Comparison of ENCODE assay signal across 11 mouse cellular contexts in genomic region chr2:164455421-164456190, GRCm38 (mm10). TPM values are rescaled to one million over a fixed set of nuclear protein-coding genes. Genes with fewer than 3 reads are reported as not detected.
DNase-seq lines count a peak whose midpoint lies in the region; ATAC-seq lines count a peak whose summit lies in the region.
"Had no signal": no experiment of that assay in that cellular context is flagged by ENCODE, and none has a peak within 500 bp of the region (broad histone marks: within the 10 kb centered on the region; RNA-seq: fewer than 3 reads in every experiment).

No protein-coding gene starts in this region.

- intact Hi-C loops in heart, postnatal 10 days (cut with DNase I) = loop anchor here (2.0 kb wide), 1 partner anchor 39 kb away; no protein-coding TSS in a partner anchor

- ATAC-seq in megakaryocyte-erythroid progenitor cell, adult 5-6 weeks (replicated peaks; ENCODE audit: low FRiP score, low TSS enrichment, poor library complexity, severe bottlenecking) = no peak
- ATAC-seq: forebrain, embryonic 13.5 days; midbrain, embryonic 15.5 days had no signal

- DNase-seq in adrenal gland, postnatal 10 days = peak; percentile 69
- DNase-seq in adrenal gland, postnatal 4 days (ENCODE audit: low spot score in 2 of 2) = no peak
- DNase-seq in R1 (ENCODE audit: low read depth, low spot score) = peak; percentile 92
- DNase-seq in heart, postnatal 10 days = peak; percentile 59 to 63
- peak; percentile 67 for DNase-seq in lung, postnatal 14 days
- DNase-seq in cerebellum, adult 9-11 months = no peak
- DNase-seq in spleen, postnatal 14 days (ENCODE audit: low spot score in 2 of 2) = no peak

RNA-seq across cellular contexts. Expression of gene Sys1, which starts 1.2 kb away (rescaled TPM):
- total RNA-seq in adrenal gland, postnatal 10 days (2021) = 10 to 100 TPM; 31.7 to 34.5 TPM
- total RNA-seq in adrenal gland, postnatal 4 days (2021) = 10 to 100 TPM; 34.7 to 35.0 TPM
- total RNA-seq in heart, postnatal 10 days (2021) = 10 to 100 TPM; 21.3 to 25.1 TPM
- 25.7 and 26.7 TPM in 2 replicates for total RNA-seq in megakaryocyte-erythroid progenitor cell, adult 5-6 weeks (2014; fragmentation: Nextera tagmentation)
- total RNA-seq in megakaryocyte-erythroid progenitor cell, adult 5-6 weeks (2017) = 10.9 and 16.0 TPM in 2 replicates

RNA-seq across cellular contexts. Expression of gene Gm20458, which starts 5.2 kb away (rescaled TPM):
- 1 to 10 TPM; 2.5 to 4.8 TPM for total RNA-seq in adrenal gland, postnatal 10 days (2021)
- 1 to 10 TPM in 1 of 2 experiments, under 1 TPM in 1; 0.48 to 3.0 TPM for total RNA-seq in adrenal gland, postnatal 4 days (2021)
- 1 to 10 TPM; 5.5 to 7.4 TPM for total RNA-seq in heart, postnatal 10 days (2021)
- total RNA-seq in megakaryocyte-erythroid progenitor cell, adult 5-6 weeks (2014; fragmentation: Nextera tagmentation) = not detected in 2 replicates
- total RNA-seq in megakaryocyte-erythroid progenitor cell, adult 5-6 weeks (2017) = not detected in 2 replicates

RNA-seq across cellular contexts. Expression of gene Sdc4, which starts 11.9 kb away (rescaled TPM):
- 100 to 1,000 TPM; 101 to 246 TPM for total RNA-seq in adrenal gland, postnatal 10 days (2021)
- 10 to 100 TPM; 75.2 to 93.9 TPM for total RNA-seq in adrenal gland, postnatal 4 days (2021)
- 10 to 100 TPM; 24.3 to 39.3 TPM for total RNA-seq in heart, postnatal 10 days (2021)
- 1.0 and 5.3 TPM in 2 replicates for total RNA-seq in megakaryocyte-erythroid progenitor cell, adult 5-6 weeks (2014; fragmentation: Nextera tagmentation)
- 0.23 and 1.3 TPM in 2 replicates for total RNA-seq in megakaryocyte-erythroid progenitor cell, adult 5-6 weeks (2017)

RNA-seq across cellular contexts. Expression of gene Trp53tg5, which starts 17.9 kb away (rescaled TPM):
- total RNA-seq in adrenal gland, postnatal 10 days (2021) = not detected
- total RNA-seq in adrenal gland, postnatal 4 days (2021) = not detected
- total RNA-seq in heart, postnatal 10 days (2021) = not detected
- total RNA-seq in megakaryocyte-erythroid progenitor cell, adult 5-6 weeks (2014; fragmentation: Nextera tagmentation) = not detected in 2 replicates
- total RNA-seq in megakaryocyte-erythroid progenitor cell, adult 5-6 weeks (2017) = not detected in 2 replicates
- total RNA-seq: layer of hippocampus, postnatal 36 days had no signal

RNA-seq across cellular contexts. Expression of gene Dbndd2, which starts 30.3 kb away (rescaled TPM):
- 10 to 100 TPM; 13.1 to 20.5 TPM for total RNA-seq in adrenal gland, postnatal 10 days (2021)
- total RNA-seq in adrenal gland, postnatal 4 days (2021) = 10 to 100 TPM; 10.9 to 17.1 TPM
- 10 to 100 TPM; 17.1 to 18.9 TPM for total RNA-seq in heart, postnatal 10 days (2021)
- 2.4 TPM in 2 replicates for total RNA-seq in megakaryocyte-erythroid progenitor cell, adult 5-6 weeks (2014; fragmentation: Nextera tagmentation)
- 2.9 TPM in 1 of 2 replicates, not detected in the other for total RNA-seq in megakaryocyte-erythroid progenitor cell, adult 5-6 weeks (2017)

Comparison
In these comparisons a context has a peak if more than half of its experiments do, and no peak if none do; other contexts are left out.
1. DNase-seq: peak in adrenal gland, postnatal 10 days (single experiment), R1 (single experiment), heart, postnatal 10 days (2 of 2) and lung, postnatal 14 days (single experiment); none in adrenal gland, postnatal 4 days (0 of 2), cerebellum, adult 9-11 months (single experiment) and spleen, postnatal 14 days (0 of 2).
2. RNA of gene Sdc4, which starts 11.9 kb away (total RNA-seq): 101 to 246 TPM in adrenal gland, postnatal 10 days, 75.2 to 93.9 TPM in adrenal gland, postnatal 4 days and 24.3 to 39.3 TPM in heart, postnatal 10 days; 0.23 to 5.3 TPM in megakaryocyte-erythroid progenitor cell, adult 5-6 weeks; every median in the first group is over 4 times any median in the second.